Mouse (Mus musculus): ENCODE data around the gene Lsm11. TPM values are rescaled to one million over a fixed set of nuclear protein-coding genes. Genes with fewer than 3 reads are reported as not detected.

Gene Lsm11
- total RNA-seq, 2 experiments from 2014 or later: 71.1 to 85.1 TPM

DNA sequence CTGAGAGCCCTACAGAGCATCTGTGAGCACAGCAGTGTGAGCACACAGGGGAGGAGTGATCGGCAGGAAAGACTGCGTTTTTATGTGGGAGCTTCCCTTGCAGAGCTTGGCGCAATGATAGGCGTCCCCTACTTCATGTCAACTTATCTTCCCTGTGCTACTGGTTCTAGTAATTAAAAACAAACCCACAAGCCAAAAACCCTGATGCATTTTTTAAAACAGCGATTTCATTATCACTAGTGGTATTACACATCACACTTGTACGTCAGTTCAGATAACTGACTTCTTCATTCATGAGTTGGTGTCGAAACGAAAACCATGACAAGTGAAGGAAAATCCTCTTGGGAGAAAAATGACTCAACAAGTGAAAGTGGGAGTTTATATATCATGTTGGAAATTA is 5.8 kb downstream of the Lsm11 start:
- intact Hi-C loops (cut with DNase I): no loop called here
- no peak for DNase-seq (ENCODE audit: low spot score in 2 of 2)

DNA sequence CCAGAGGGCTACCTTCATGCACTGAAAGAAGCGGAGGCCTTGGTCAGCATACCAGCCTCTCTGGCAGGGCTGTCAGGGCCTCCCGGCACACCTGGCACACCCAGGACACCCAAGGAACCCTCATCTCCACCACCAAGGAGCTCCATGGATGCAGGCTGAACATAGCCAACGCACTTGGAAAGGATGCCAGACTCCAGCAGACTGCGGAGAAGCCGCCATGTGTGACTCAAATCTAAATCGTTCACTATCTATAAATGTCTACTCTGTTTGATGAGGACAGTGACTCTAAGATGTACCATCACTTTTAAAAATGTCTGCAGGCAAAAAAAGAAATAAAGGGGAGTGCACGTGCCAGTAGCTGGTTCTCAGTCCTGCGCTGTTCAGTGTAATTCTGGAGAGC is 7.3 kb downstream of the Lsm11 start:
- DNase-seq (ENCODE audit: low spot score in 2 of 2): peak in 1 of 2 experiments; percentile 20
- intact Hi-C loops (cut with DNase I): no loop called here

DNA sequence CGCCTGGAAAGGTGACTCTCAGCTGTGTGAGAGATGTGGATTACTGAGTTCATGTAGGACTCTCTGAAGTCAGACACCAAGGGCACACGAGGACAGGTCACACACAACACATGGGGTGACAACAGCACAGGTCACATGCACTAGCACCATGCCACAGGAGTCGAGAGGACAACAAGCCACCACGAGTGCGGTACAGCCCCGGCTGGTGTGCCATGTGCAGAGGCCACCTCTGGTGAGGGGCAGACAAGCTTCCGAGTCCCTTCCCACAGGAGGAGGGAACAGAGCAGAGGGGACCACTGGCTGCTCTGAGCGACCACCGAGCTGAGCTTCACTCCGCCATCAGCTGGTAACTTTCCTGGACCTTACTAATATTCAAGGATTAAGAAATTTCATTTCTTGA is 12.0 kb downstream of the Lsm11 start:
- intact Hi-C loops (cut with DNase I): no loop called here
- no peak for DNase-seq (ENCODE audit: low spot score in 2 of 2)

DNA sequence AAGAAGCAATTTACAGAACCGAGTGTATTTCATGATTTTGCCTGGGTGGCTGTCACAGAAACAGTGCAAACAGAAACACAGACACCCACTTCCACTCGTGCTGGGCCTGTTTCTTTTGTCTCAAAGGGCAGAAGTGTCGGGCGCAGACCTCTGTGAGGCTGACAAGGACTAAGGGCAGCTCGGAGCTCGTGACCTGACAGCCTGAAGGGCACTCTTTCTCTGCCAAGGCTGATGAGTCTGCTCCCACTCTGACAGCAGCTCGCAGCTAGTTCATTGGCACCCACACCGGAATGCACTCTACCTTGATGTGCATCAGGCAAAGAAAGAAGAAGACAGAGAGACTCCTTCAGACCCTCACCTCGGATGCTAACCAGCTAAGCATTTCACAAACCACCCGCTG is 15.2 kb downstream of the Lsm11 start:
- intact Hi-C loops (cut with DNase I): loop anchor here (5.0 kb wide), 1 partner anchor 1342 kb away; no protein-coding TSS in a partner anchor
- DNase-seq (ENCODE audit: low spot score in 2 of 2): no peak

DNA sequence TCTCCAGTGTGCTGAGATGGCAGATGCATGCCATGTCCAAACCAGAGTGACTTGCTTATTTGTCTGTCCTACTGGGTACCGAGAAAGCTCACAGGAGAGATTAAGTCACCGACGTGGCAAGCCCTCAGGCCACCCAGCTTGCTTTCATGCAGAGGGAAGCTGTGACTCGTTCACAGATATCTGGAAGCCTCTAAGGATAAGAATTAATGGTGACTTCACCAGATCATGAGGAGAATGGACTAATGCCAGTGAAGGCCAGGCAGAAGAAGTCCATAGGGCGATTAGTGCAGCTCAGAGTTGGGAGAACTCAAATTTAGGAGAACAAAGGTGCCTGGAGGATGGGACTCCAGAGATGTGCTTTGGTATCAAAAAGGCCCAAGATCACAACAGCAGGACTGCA is 17.3 kb downstream of the Lsm11 start:
- DNase-seq (ENCODE audit: low spot score in 2 of 2): no peak
- intact Hi-C loops (cut with DNase I): loop anchor here (5.0 kb wide), 1 partner anchor 1340 kb away; no protein-coding TSS in a partner anchor

DNA sequence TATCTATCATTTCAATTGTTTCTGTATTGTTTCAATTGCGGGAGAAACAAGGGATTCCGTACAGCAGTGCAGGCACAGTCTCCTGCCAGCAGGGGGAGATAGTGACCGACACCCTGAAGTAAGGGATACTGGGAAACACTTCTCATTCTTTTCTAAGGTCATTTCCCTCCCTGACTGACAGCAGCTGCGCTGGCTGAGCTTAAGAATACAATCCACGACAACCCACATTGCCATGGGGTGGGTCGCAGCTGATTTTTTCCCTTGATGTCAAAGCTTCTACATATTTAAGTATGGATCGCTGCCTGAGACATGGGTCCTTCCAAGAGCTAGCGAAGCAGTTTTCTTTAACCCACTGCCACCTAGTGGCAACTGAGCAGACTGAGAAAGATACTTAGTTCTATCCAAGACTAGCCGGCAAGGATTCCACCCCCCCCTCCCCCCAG is 18.1 kb downstream of the Lsm11 start:
- intact Hi-C loops (cut with DNase I): loop anchor here (5.0 kb wide), 1 partner anchor 1339 kb away; no protein-coding TSS in a partner anchor
- DNase-seq (ENCODE audit: low spot score in 2 of 2): peak; percentile 82 to 85

DNA sequence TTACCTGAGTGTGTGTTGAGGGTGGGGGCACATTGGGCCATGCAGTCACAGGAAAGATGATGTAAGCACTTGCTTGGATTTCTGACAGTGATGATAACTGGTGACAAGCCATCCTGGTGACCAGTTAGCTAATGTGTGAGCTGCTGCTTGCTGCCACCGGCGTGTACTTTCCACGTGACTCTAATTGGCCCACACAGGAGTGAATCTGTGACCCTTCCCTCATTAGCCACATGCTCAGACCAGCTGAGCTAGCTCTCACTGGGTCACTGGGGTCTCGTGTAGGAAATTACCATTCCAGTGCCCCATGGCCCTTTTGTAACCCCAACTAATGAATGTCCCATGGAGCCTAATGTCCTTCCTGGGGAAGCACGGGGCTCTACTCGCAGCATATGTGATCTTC is 19.3 kb downstream of the Lsm11 start:
- no peak for DNase-seq (ENCODE audit: low spot score in 2 of 2)
- intact Hi-C loops (cut with DNase I): loop anchor here (5.0 kb wide), 1 partner anchor 1338 kb away; no protein-coding TSS in a partner anchor

DNA sequence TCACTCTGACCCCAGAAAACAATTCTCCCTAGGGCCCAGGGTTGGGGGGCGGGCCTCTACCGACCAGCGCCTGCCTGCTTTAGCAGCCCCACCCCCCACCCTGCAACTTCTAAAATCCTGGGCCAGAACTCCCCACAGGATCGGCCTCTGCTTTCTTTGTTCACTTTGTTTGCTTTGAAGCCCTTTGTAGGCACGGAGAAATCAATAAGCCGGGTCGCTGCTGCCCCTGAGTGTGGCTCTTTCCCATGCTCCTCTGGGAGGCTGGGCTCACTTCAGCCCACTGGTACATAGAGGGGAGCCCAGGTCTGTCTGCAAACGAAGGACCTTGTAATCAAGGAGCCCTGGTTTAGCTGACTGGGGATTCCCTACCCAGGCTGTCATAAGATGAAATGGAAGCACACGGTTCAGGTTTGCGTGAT is 23.2 kb downstream of the Lsm11 start:
- intact Hi-C loops (cut with DNase I): no loop called here
- no peak for DNase-seq (ENCODE audit: low spot score in 2 of 2)

DNA sequence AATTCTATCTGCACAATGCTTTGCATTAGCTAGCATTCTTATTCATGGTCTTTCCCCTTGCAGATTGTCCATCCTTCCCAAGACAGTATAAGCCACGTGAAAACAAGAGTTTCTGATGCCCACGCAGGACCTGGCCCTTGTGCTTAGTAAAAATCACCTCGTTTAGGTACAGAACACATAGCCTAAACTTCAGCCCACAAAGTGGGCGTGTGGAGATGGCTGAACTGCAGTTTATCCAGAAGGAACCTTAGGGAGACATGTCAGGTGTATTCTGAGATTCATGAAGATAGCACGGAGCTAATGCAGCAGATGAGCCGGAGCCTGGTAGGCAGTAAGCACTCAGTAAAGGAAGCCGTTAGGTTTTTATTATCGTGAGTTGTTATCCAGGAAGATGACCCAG is 23.7 kb downstream of the Lsm11 start:
- no peak for DNase-seq (ENCODE audit: low spot score in 2 of 2)
- intact Hi-C loops (cut with DNase I): no loop called here

DNA sequence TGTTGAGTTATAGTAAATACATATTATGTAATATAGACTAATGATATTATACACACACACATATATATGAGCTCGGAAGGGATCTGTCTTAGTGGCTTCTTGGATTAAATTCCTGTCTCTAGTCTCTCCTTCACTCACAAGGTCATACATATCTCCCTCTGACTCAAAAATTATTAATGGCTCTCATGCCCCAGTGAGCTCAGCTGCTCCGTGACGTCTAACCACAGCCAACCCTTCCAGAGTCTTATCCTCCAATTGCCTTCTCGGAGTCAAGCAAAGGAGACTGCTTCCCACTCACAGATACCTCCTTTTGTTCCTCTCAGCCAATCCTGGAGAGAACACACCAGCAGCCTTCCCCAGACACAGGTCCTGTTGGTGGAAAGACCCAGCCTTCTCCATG is 25.9 kb downstream of the Lsm11 start:
- no peak for DNase-seq (ENCODE audit: low spot score in 2 of 2)
- intact Hi-C loops (cut with DNase I): no loop called here

DNA sequence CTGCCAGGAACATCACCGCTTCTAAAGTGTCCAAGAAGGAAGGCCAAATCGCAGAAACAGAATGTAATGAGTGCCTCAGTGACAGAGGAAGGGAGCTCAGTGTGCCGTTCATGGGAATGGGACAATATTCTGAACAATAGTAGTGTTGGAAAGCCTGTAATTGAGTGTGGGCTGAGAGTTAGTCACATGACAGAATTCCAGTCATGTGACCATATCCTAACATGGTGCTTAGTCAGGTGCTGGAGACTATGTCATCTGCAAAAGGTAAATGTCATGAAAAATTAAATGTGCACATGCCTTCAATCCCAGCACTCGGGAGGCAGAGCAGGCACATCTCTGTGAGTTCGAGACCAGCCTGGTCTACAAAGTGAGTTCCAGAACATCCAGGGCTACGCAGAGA is 26.7 kb downstream of the Lsm11 start:
- no peak for DNase-seq (ENCODE audit: low spot score in 2 of 2)
- intact Hi-C loops (cut with DNase I): no loop called here

DNA sequence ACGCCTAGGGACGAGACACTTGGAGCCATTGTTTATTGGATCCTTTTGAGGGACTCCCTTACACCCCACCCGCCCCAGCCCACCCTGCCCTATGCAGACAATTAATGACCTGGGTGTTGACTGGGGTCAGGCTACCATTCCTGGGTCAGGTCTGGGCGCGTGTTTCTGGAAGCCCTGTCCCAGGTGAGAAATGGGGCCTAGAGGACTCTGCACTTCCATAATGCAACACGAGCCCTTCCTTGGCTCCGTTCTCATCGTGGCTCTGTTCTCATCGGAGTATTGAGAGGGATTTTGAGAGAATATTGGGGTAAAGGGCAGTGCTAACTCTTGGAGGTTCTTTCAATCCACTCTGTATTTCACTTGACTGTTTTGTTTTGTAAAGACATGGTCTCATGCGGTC is 28.5 kb downstream of the Lsm11 start:
- no peak for DNase-seq (ENCODE audit: low spot score in 2 of 2)
- intact Hi-C loops (cut with DNase I): no loop called here

DNA sequence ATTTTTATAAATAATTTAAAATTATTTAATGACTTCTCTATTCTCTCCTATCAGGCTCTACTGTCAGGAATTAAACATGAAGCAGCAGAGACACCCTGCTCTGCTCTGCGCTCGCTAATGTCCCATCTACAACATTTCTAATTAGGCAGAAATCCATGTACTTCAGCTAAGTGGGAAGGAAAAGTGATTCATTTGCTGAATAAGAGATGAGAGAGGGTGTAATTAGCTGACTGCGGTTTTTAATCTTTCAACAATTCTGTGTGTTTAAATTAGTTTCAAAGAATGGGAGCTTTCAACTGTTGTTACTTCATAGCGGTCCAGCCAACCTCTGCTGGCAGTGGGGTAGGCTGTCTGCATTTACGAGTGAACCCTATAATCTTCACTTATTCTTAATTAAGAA is 34.0 kb downstream of the Lsm11 start:
- no peak for DNase-seq (ENCODE audit: low spot score in 2 of 2)
- intact Hi-C loops (cut with DNase I): no loop called here

DNA sequence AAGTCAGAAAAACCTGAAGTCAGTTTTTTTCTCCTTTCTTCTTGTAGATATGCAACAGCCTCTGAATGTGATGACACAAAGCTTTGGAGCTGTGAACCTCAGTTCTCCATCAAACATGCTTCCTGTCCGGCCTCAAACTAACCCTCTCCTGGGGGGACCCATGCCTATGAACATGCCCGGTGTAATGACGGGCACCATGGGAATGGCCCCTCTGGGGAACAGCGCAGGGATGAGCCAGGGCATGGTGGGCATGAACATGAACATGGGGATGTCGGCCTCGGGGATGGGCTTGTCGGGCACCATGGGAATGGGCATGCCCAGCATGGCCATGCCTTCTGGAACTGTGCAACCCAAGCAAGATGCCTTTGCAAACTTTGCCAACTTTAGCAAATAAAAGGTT is 35.8 kb downstream of the Lsm11 start:
- intact Hi-C loops (cut with DNase I): no loop called here
- no peak for DNase-seq (ENCODE audit: low spot score in 2 of 2)

DNA sequence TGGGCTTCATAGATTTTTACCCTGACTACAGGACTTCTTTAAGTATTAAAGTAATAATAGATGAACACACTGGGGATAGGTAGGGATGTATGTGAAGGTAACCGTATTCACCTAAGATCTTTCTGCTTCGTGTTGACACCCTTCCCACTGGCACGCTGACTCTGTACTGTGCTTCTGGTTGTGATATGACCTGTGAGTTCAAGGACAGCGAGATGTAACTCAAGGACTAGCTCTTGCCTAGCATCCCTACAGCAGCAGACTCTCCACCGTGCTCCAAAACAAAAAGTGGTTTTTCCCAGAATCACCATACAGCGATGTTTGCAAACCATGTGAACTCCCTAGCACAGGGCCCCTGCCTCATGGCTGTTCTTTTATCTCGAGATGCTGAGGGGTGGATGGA is 36.7 kb downstream of the Lsm11 start:
- intact Hi-C loops (cut with DNase I): no loop called here
- no peak for DNase-seq (ENCODE audit: low spot score in 2 of 2)

DNA sequence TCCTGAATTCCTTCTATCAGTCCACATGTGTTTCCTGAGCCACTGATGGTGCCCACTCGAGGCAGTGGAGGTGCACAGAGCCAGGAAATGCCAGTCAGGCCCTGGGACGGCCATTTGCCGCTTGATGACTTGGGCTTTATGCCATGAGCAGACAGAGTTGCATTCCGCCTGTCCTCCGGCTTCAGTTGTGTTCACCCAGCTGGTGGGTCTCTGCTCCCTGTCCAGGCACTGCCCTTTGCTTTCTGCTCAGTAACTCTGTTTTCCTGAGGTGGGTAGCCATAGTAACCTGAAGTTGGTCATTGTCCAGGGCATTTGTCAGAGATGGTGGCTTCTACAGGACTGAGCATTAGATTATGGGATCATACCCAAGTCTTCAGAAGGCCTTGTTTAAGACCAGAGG is 37.4 kb downstream of the Lsm11 start:
- intact Hi-C loops (cut with DNase I): no loop called here
- no peak for DNase-seq (ENCODE audit: low spot score in 2 of 2)

DNA sequence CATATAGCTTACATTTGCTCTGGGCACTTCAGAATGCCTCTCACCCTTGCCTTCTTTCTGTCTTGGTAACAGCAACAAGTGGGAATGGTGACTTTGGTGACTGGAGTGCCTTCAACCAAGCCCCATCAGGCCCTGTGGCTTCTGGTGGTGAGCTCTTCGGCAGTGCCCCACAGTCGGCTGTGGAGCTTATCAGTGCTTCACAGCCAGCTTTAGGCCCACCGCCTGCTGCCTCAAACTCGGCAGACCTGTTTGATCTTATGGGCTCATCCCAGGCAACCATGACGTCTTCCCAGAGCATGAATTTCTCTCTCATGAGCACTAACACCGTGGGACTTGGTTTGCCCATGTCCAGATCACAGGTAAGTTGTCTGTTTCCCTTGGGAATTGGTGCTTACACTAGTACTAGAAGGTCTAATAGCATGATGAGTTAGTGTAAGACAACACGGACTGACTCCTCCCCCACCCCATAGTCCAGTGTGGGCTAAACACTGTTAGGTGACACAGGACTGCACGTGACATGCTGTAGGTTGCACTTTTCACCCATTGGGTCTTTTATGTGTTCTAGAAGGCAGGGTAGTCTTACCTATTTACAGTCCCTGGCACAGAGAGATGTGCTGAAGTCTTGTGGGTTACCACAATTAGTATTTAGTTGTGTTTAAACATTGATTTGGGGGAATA is 38.5 kb downstream of the Lsm11 start:
- DNase-seq (ENCODE audit: low spot score in 2 of 2): no peak
- intact Hi-C loops (cut with DNase I): no loop called here

DNA sequence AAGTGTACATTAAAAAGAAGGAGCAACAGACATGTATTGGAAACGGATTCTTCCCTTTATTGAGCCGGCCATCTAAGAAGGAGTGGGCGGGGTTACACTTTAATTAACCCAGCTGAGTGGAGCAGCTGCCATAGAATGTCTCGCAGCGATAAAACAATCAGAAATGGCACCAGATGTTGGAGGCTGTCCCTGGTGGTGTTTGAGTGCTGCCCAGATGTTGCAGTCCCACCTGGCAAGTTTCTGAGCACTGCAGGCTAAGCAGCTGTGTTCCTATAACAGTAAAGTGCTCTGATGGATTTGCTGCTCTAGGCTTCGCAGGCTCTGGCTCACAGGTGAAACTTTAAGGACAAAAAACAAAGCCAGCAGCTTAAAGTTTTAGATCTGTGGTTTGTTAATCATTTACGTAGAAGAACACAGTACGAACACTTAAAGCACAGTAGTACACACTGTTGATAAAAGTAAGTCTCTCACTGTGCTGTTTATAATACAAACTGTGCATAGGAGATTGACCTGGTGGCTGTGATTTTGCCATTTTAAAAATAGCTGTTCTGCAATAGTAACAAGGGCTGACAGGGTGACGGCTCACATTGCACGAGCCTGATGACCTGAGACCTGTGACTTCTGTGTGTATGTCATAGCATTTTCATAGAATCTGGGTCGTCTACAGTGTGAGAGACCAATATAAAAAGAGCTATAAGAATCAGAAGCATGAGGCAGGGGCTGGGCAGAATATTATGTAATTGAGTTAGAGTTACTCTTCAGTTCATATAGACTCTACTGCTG is 44.3 kb downstream of the Lsm11 start:
- intact Hi-C loops (cut with DNase I): no loop called here
- DNase-seq (ENCODE audit: low spot score in 2 of 2): no peak

DNA sequence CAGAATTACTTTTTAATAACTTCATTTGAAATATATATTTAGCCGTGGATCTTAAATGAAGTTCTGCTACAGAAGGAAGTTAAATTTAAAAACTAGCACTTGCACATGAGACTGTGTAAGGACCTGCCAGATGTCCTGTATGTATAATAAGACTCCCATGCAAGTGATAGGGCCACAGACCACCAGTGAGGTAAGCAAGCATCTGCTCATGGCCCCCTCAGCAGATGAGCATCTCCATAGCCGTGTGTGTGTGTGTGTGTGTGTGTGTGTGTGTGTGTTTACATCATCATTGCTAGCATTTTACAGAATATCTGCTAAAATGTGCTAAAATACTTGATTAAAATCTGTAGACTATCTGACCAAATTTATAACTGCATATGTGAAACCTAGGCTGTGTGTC is 47.3 kb downstream of the Lsm11 start:
- intact Hi-C loops (cut with DNase I): no loop called here
- peak; percentile 20 to 55 for DNase-seq (ENCODE audit: low spot score in 2 of 2)

DNA sequence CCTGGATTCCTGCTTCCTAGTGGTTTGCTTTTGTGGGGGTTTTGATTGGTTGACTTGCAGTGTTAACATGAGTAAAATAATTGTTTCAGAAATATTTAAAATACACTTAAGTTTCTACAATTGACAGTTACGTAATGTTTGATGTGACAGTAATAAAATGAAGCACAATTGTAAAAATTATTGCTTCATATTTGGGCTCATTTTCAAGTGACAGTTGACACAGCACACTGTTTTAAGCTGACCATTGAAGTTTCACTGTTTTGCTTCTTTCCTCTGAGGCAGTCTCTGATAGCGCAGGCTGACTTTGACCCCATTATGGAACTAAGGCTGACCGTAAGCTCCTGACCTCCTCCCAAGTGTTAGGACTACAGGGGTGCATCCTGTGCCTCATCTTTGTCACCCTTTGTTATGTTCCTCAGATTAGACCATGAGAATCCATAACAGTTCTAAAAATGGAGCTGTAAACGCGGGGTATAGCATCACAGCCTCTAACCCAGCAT is 51.8 kb downstream of the Lsm11 start:
- DNase-seq (ENCODE audit: low spot score in 2 of 2): no peak
- intact Hi-C loops (cut with DNase I): no loop called here

DNA sequence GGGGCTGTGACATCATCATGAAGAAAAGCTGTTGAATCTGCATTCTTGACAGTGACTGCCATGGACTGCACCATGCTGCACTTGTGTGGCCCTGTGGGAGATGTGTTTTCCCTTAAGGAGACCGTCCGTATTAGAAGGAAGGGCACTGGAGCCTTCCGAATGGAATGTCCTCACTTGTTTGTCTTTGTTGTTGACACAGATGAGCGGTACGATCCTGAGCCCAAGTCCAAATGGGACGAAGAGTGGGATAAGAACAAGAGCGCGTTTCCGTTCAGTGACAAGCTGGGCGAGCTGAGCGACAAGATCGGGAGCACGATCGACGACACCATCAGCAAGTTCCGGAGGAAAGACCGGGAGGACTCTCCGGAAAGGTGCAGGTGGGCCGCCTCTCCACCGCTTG is 54.3 kb downstream of the Lsm11 start:
- no peak for DNase-seq (ENCODE audit: low spot score in 2 of 2)
- intact Hi-C loops (cut with DNase I): no loop called here

Data from left cerebral cortex, postnatal 14 days (tissue).